Mouse (Mus musculus) C2C12 (cell line): ENCODE measurements at regions not wholly inside any gene's neighbourhood (a gene's known extent, or its start where the extent isn't known, plus 50 kb on each side); places are given as distances from the start of the nearest gene placed in this dataset.

Experiments used
- CEBPB ChIP-seq: IDR thresholded peaks from one replicate; pipeline ENCODE4 v1.6.1; 2011; ENCODE audit warnings: low read depth, mild to moderate bottlenecking, control low read depth, moderate library complexity
- CTCF ChIP-seq: IDR thresholded peaks from one replicate; pipeline ENCODE4 v1.5.1; 2011; ENCODE audit not compliant: control insufficient read depth, insufficient read depth, insufficient read length
- MYOG ChIP-seq: IDR thresholded peaks from one replicate; pipeline ENCODE4 v1.6.1; 2011; ENCODE audit not compliant: control insufficient read depth, insufficient read length; ENCODE audit errors: extremely low read depth

GRCm38 (mm10) chr9:82484341-82484740, 345.0 kb upstream of the Irak1bp1 start:
- TF ChIP-seq CTCF (no peak), MYOG (no peak), CEBPB (no peak)
